Comparison of ENCODE assay signal across 16 mouse cellular contexts in genomic region chr1:120132376-120132775, GRCm38 (mm10). TPM values are rescaled to one million over a fixed set of nuclear protein-coding genes. Genes with fewer than 3 reads are reported as not detected.
A peak's percentile ranks its signal among the peaks of the same experiment; 100 is the strongest.
DNase-seq lines count a peak whose midpoint lies in the region.
"Had no signal": no experiment of that assay in that cellular context is flagged by ENCODE, and none has a peak within 500 bp of the region (broad histone marks: within the 10 kb centered on the region; RNA-seq: fewer than 3 reads in every experiment).

No protein-coding gene starts in this region.

- DNase-seq in adrenal gland, adult 2 months = peak; percentile 57
- no peak for DNase-seq in adrenal gland, postnatal 14 days
- DNase-seq in layer of hippocampus, adult 11-12 months (ENCODE audit: low spot score) = peak; percentile 30
- no peak for DNase-seq in layer of hippocampus, postnatal 14 days (ENCODE audit: low spot score in 2 of 2)
- DNase-seq in layer of hippocampus, adult 9-11 months = peak; percentile 52
- DNase-seq in layer of hippocampus, adult 9-10 months (ENCODE audit: low spot score) = no peak
- DNase-seq: cerebellum, adult 11 months; cerebellum, adult 2 months; cerebellum, adult 9-11 months; cerebellum, postnatal 25 days; forebrain, postnatal 0 days; gastrocnemius, postnatal 10 days; gastrocnemius, postnatal 36 days; heart, adult 2 months; heart, postnatal 14 days; heart, postnatal 4 days had no signal

RNA-seq across cellular contexts. Expression of gene 3110009E18Rik, which starts 11.4 kb away (rescaled TPM):
- total RNA-seq in adrenal gland, adult 2 months (2021) = 10 to 100 TPM; 11.7 to 12.2 TPM
- 0.59 and 0.68 TPM in 2 replicates for polyA plus RNA-seq in adrenal gland, adult 2 months (2012; rRNA removed)
- total RNA-seq in adrenal gland, postnatal 14 days (2021) = 8.8 and 10.7 TPM in 2 replicates
- total RNA-seq in layer of hippocampus, postnatal 14 days (2021) = 1 to 10 TPM; 7.3 to 8.6 TPM

RNA-seq across cellular contexts. Expression of gene Dbi, which starts 11.5 kb away (rescaled TPM):
- 1,000 to 10,000 TPM; 1,195 to 1,389 TPM for total RNA-seq in adrenal gland, adult 2 months (2021)
- 375 and 512 TPM in 2 replicates for polyA plus RNA-seq in adrenal gland, adult 2 months (2012; rRNA removed)
- total RNA-seq in adrenal gland, postnatal 14 days (2021) = 891 and 1,093 TPM in 2 replicates
- 100 to 1,000 TPM; 458 to 509 TPM for total RNA-seq in layer of hippocampus, postnatal 14 days (2021)

RNA-seq across cellular contexts. Expression of gene Tmem37, which starts 58.5 kb away (rescaled TPM):
- 10 to 100 TPM in 1 of 2 experiments, 1 to 10 TPM in 1; 9.8 to 22.6 TPM for total RNA-seq in adrenal gland, adult 2 months (2021)
- polyA plus RNA-seq in adrenal gland, adult 2 months (2012; rRNA removed) = 22.4 and 32.9 TPM in 2 replicates
- total RNA-seq in adrenal gland, postnatal 14 days (2021) = 19.8 and 26.9 TPM in 2 replicates
- total RNA-seq in layer of hippocampus, postnatal 14 days (2021) = 1 to 10 TPM in 1 of 2 experiments, under 1 TPM in 1; 0.69 to 2.1 TPM

Comparison
In these comparisons a context has a peak if more than half of its experiments do, and no peak if none do; other contexts are left out.
1. DNase-seq: peak in adrenal gland, adult 2 months (single experiment), layer of hippocampus, adult 11-12 months (single experiment) and layer of hippocampus, adult 9-11 months (single experiment); none in adrenal gland, postnatal 14 days (single experiment), layer of hippocampus, postnatal 14 days (0 of 2) and layer of hippocampus, adult 9-10 months (single experiment).